Mouse (Mus musculus): ENCODE results near the gene Fth1. TPM values are rescaled to one million over a fixed set of nuclear protein-coding genes. Genes with fewer than 3 reads are reported as not detected.

Gene Fth1
- polyA plus RNA-seq, 1 experiment from 2014 or later = 1,798 TPM

DNA sequence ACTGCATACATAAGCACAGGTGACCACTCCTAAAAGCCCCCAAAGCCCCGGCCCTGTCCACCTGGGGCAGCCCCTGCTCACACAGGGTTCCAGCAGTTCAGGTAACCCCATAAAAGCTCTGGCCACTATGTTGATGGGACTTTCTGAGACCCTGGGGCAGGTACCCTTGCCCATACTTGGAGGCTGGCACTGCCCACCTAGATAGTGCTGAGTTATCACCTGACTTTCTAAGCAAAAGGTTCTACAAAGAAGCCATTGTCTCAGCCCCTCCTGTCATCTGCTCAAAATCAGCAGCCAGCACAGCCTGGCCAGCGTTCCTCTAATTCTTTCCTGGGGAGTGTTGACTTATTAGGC lies 17.6 kb downstream of the Fth1 start:
- Histone ChIP-seq H3K27ac (replicated peaks) (no peak overlapping the region), H3K36me3 (no peaks in the 10 kb centered on the region), H3K4me2 (no peak overlapping the region), H3K4me1 (peaks cover 6% of the 10 kb centered on the region), H3K9ac (replicated peaks) (no peak overlapping the region), H3K9me3 (replicated peaks) (no peaks in the 10 kb centered on the region), H3K4me3 (replicated peaks) (no peak overlapping the region), H3K27me3 (replicated peaks) (no peaks in the 10 kb centered on the region)
- WGBS = 80% methylated on average over 2 of the region's 2 CpGs
- no peak for ATAC-seq (ENCODE audit: low FRiP score)

DNA sequence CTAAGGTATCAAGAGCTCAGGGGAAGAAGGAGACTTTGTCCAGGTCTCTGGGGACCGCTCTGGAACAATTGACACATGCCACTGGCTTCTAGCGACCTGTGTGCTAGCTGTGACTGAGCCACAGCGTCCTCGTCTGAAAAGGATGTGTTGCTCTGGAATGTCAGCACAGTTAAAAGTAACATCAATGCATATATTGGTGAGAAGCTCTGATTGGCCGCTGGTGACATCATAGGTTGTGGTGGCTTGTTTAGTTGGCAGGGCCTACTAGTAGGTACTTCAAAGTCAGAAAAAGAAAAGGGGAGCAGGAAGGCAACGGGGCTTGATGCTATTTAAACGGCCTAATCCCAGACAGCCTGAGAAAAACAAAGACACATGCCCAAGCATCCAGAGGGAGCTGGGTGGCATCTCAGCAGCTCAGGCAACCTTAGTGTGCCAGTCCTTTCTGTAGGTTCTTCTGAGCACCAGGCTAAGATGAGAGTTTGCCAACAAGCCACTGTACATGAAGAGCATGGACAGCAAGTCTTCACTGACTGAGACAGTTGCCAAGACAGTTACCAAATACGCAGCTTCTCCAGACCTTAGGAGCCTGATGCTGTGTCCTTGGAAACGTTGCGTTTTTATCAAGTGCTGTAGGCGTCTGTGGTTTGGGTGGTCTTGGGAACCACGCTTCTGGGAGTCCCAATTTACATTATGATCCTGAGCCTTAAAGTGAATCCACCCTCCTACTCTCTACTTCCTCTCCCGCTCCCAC lies 18.5 kb downstream of the Fth1 start:
- WGBS = 69% methylated on average over 13 of the region's 13 CpGs
- H3K27ac ChIP-seq (replicated peaks) = no peak overlapping the region
- H3K9me3 ChIP-seq (replicated peaks) = no peaks in the 10 kb centered on the region
- no peak overlapping the region for H3K4me3 ChIP-seq (replicated peaks)
- no peaks in the 10 kb centered on the region for H3K36me3 ChIP-seq
- no peak for ATAC-seq (ENCODE audit: low FRiP score)
- no peaks in the 10 kb centered on the region for H3K4me1 ChIP-seq
- H3K4me2 ChIP-seq = no peak overlapping the region
- no peaks in the 10 kb centered on the region for H3K27me3 ChIP-seq (replicated peaks)
- no peak overlapping the region for H3K9ac ChIP-seq (replicated peaks)

DNA sequence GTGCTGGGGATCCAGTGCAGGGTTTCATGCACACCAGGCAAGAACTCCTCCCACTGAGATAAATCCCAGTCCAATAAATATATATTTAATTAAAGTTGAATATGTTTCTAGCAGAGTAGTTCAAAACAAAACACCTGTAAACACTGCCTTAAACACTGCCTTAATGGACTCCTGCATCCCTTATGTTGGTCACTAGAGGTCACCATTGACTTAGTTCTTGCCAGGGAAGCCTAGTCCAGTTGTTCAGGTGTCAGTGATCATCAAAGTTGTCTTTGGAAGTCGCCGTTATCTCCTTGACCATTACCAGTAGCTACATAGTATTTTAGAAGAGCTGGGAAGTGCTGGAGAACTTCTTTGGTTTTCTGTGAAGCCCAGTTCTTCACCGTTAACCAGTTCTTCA lies 19.9 kb downstream of the Fth1 start:
- Histone ChIP-seq H3K4me2 (no peak overlapping the region), H3K9me3 (replicated peaks) (no peaks in the 10 kb centered on the region), H3K4me1 (no peaks in the 10 kb centered on the region), H3K4me3 (replicated peaks) (no peak overlapping the region), H3K27me3 (replicated peaks) (no peaks in the 10 kb centered on the region), H3K36me3 (no peaks in the 10 kb centered on the region), H3K27ac (replicated peaks) (no peak overlapping the region), H3K9ac (replicated peaks) (no peak overlapping the region)
- 21% methylated on average over 3 of the region's 3 CpGs for WGBS
- ATAC-seq (ENCODE audit: low FRiP score) = no peak

DNA sequence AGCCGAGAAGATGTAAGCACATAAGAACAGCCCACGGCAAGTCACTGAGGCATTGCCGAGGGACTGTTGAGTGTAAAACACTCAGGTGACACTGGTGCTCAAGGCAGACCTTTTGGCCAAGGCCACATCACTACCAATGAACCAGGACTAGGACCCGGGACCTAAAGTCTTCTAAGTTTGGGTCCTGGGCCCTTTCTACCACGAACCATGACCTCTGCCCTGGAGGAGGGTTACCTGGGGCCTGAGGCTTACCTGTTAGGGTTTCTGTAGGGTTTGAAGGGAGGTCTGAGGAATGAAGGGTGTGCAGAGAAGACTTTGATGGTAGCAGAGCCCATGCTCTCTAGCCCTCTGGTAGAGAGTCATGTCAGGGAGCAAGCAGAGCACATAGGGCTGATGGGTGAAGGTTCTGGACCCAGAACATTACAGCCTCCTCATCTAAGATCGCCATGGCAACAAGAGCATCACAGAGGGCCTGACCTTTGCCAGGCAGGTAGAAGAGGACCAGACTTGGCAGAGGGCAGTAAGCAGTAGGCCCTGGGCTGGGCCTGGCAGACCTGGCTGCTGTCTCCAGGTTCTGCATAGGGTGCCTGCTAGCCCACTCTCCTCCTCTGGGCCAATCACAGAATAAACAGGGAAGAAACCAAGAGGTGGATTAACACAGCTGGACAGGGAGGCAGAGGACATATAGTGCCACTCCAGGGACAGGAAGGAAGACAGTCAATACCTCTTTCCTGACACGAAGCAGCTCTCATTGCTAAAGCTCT lies 21.0 kb downstream of the Fth1 start, which contains the start of the genes Best1 and Rab3il1:
Gene Best1, minus strand, starts transcription at position 428 of the 764 bp plus-strand sequence.
Gene Rab3il1, plus strand, starts transcription at position 464 of the 764 bp plus-strand sequence.
- no peak within 1 kb of the TSS for H3K4me2 ChIP-seq
- H3K4me1 ChIP-seq = no peaks in the 10 kb centered on the region
- H3K9ac ChIP-seq (replicated peaks) = no peak within 1 kb of the TSS
- H3K27me3 ChIP-seq (replicated peaks) = no peaks in the 10 kb centered on the region
- 80% methylated on average over 7 of the region's 7 CpGs for WGBS
- ATAC-seq (ENCODE audit: low FRiP score) = no peak
- no peaks in the 10 kb centered on the region for H3K9me3 ChIP-seq (replicated peaks)
- H3K27ac ChIP-seq (replicated peaks) = no peak within 1 kb of the TSS
- no peak within 1 kb of the TSS for H3K4me3 ChIP-seq (replicated peaks)
- H3K36me3 ChIP-seq = no peaks in the 10 kb centered on the region

DNA sequence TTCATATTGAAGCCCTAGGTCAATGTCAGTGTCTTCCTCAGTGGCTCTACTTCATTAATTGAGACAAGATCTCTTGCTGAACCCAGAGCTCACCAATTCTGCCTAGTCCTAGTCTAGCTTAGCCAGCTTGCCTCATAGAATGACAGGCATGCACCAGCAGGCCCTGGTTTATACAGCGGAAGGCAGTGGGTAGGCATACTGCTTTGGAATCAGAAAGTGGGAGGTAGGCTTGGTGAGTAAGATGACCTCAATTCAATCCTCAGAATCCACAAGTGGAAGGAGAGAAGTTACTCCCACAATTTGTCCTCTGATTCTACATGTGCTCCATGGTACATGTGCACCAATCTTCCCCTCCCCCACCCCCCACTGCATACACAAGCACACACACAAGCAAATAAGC lies 23.3 kb downstream of the Fth1 start:
- Histone ChIP-seq H3K9me3 (replicated peaks) (no peaks in the 10 kb centered on the region), H3K4me1 (no peaks in the 10 kb centered on the region), H3K36me3 (no peaks in the 10 kb centered on the region), H3K27ac (replicated peaks) (no peak overlapping the region), H3K27me3 (replicated peaks) (no peaks in the 10 kb centered on the region), H3K4me2 (no peak overlapping the region), H3K4me3 (replicated peaks) (no peak overlapping the region), H3K9ac (replicated peaks) (no peak overlapping the region)
- WGBS = 100% methylated on average over 1 of the region's 1 CpGs
- no peak for ATAC-seq (ENCODE audit: low FRiP score)

DNA sequence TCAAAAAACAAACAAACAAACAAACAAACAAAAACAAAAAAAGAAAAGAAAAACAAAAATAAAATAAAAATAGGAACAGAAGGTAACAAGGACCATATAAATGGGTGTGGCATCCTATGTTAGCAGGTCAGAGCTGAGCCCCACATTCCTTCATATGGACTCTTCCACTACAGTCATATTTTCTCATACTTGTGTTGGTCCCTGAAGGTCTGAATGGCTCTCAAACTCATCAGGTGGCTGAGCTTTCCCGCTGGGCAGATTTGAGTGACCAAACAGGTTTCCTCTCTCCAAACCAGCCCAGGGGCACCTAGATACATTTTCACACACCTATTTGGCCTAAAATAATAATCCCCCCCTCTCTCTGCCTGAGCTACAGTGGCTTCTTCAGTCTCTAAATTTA lies 31.0 kb downstream of the Fth1 start:
- no peaks in the 10 kb centered on the region for H3K36me3 ChIP-seq
- H3K4me1 ChIP-seq = no peaks in the 10 kb centered on the region
- H3K9ac ChIP-seq (replicated peaks) = no peak overlapping the region
- no peak for ATAC-seq (ENCODE audit: low FRiP score)
- WGBS = 81% methylated on average over 1 of the region's 1 CpGs
- H3K27me3 ChIP-seq (replicated peaks) = no peaks in the 10 kb centered on the region
- H3K27ac ChIP-seq (replicated peaks) = no peak overlapping the region
- no peak overlapping the region for H3K4me3 ChIP-seq (replicated peaks)
- H3K9me3 ChIP-seq (replicated peaks) = no peaks in the 10 kb centered on the region
- H3K4me2 ChIP-seq = no peak overlapping the region

DNA sequence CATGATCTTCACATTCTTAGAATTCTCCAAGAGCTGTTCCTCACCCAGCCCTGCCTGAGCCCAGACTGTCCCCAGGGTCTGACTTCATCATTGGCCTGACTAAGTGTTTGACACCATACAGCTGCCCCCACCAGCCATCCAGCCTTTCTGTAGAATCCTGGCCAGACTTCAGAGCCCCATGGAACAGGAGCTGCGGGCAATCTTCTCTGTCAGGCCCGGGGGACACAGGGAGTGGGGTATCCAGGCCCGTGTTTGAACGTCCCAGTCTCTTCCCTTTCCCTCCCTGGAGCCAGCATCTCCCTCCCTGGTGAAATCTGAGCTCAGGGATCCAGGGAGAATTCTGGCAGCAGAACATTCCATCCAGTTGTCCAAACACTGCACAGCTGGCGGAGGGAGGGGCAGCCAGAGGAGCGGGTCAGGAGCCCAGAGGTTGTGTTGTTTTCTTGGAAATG lies 32.5 kb downstream of the Fth1 start:
- Histone ChIP-seq H3K36me3 (no peaks in the 10 kb centered on the region), H3K9me3 (replicated peaks) (no peaks in the 10 kb centered on the region), H3K27me3 (replicated peaks) (no peaks in the 10 kb centered on the region), H3K9ac (replicated peaks) (no peak overlapping the region), H3K4me2 (no peak overlapping the region), H3K4me3 (replicated peaks) (no peak overlapping the region), H3K27ac (replicated peaks) (peak overlapping the region; percentile 54), H3K4me1 (peaks cover 6% of the 10 kb centered on the region; the same call in 1 of the 2 replicates)
- no peak for ATAC-seq (ENCODE audit: low FRiP score)
- 42% methylated on average over 6 of the region's 6 CpGs for WGBS

DNA sequence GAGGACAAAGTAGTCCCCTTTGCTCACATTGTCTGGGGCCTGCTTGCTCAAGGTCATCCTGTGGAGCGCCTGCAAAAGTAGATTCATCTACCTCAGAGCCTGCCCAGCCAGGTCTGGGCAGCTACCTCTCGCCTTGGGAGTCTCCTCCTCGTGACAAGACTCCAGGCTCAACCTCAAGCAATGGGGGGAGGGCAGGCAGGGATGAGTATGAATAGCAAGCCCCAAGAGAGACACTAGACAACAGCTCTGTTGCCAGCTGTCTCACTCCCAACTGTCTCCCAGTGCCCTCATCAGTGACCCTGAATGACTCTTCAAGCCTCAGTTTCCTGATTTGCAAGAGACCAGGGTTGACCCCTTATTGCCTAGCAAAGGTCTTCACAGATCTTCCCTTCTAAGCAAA lies 33.0 kb downstream of the Fth1 start:
- ATAC-seq (ENCODE audit: low FRiP score) = no peak
- Histone ChIP-seq H3K4me2 (no peak overlapping the region), H3K9me3 (replicated peaks) (no peaks in the 10 kb centered on the region), H3K4me1 (peaks cover 9% of the 10 kb centered on the region), H3K36me3 (no peaks in the 10 kb centered on the region), H3K4me3 (replicated peaks) (no peak overlapping the region), H3K9ac (replicated peaks) (no peak overlapping the region), H3K27ac (replicated peaks) (peak overlapping the region; percentile 54; the same call in 1 of the 2 replicates), H3K27me3 (replicated peaks) (no peaks in the 10 kb centered on the region)
- WGBS = 71% methylated on average over 3 of the region's 3 CpGs

DNA sequence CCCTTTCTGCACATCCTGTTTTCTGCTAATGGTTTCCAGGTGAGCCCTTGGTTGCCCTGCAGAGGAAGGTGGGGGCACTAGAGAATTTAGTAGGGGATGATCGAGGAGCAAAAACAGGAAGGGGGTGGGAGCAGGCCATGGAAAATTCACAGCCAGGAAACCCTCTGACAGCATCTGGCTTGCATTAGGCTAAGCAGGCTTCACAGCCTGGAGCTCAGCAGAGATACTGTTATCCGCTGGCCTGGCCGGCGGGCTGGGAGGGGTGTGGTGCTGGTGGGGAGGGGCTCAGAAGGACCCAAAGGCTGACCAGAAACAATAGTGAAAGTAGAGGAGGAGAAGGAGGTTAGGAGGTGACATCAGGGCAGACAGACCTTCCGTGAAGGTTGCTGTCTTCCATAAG lies 33.5 kb downstream of the Fth1 start:
- ATAC-seq (ENCODE audit: low FRiP score) = no peak
- no peaks in the 10 kb centered on the region for H3K9me3 ChIP-seq (replicated peaks)

DNA sequence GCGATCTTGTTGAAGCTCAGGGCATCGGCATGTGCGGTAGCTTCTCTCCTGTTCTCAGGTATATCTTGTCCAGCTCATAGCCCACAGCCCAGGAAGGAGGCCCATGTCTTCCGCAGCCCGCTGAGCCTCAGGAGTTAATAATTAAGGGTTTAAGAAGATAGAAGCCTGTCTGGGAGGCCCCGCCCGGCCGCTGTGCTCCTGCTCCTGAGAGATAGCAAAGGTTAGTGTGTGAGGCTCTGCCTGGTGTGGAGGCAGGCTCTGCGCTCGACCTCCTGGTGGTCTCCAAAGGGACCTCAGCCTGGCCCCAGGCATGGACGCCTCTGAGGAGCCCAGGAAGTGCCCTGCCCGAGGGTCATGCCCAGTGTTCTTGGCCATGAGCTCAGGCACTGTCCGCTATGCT lies 34.4 kb downstream of the Fth1 start:
- no peak for ATAC-seq (ENCODE audit: low FRiP score)
- WGBS = 82% methylated on average over 13 of the region's 13 CpGs

More for the DNA sequence above, 33.5 kb downstream of the Fth1 start:
- Histone ChIP-seq H3K36me3 (no peaks in the 10 kb centered on the region), H3K4me2 (no peak overlapping the region), H3K27me3 (replicated peaks) (no peaks in the 10 kb centered on the region), H3K4me3 (replicated peaks) (no peak overlapping the region), H3K4me1 (peaks cover 15% of the 10 kb centered on the region), H3K9ac (replicated peaks) (no peak overlapping the region), H3K27ac (replicated peaks) (no peak overlapping the region)
- WGBS = 70% methylated on average over 5 of the region's 5 CpGs

DNA sequence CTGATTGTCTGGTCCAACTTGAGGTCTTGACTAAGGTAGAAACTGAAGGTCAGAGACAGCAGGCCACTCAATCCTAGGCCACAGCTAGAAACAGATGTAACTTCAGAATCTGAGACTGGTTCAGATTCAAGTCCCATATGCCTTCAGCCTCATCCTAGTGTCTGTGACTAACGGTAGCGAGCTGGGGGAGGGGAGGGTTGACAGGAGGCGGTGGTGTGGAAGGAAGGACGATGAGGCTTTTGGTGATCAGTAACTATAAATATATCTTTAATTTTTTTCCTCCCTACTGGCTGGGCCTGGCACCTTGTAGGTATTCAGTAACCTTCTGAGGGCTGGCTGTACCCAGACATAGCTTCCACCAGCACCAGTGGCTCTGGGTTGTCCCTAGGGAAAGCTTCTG lies 35.0 kb downstream of the Fth1 start:
- WGBS = 80% methylated on average over 4 of the region's 4 CpGs
- no peak overlapping the region for H3K27ac ChIP-seq (replicated peaks)

More for the DNA sequence above, 34.4 kb downstream of the Fth1 start:
- H3K36me3 ChIP-seq = no peaks in the 10 kb centered on the region
- no peak overlapping the region for H3K9ac ChIP-seq (replicated peaks)
- no peak overlapping the region for H3K4me3 ChIP-seq (replicated peaks)
- H3K4me1 ChIP-seq = peaks cover 24% of the 10 kb centered on the region
- no peak overlapping the region for H3K4me2 ChIP-seq
- no peaks in the 10 kb centered on the region for H3K9me3 ChIP-seq (replicated peaks)
- H3K27ac ChIP-seq (replicated peaks) = no peak overlapping the region
- H3K27me3 ChIP-seq (replicated peaks) = no peaks in the 10 kb centered on the region

DNA sequence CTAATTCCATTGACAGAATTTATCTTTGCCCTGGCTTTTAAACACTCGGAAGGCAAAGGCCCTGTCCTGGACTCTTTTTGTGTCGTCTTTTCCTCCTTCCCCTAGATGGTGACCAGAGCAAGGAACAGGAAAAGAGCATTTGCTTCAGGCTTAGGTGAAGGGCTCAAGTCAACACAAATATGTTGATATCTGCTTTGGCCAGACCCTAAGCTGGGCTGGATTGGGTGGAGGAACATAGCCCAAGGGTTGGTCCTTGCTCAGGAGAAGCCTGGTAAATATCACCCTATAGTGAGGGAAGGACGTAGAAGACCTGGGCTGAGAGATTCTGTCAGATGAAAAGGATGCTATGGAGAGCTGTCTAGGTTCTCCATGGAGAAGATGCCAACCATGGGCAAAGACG lies 35.8 kb downstream of the Fth1 start:
- WGBS = 83% methylated on average over 4 of the region's 4 CpGs
- H3K4me1 ChIP-seq = peaks cover 26% of the 10 kb centered on the region

More for the DNA sequence above, 35.0 kb downstream of the Fth1 start:
- H3K27me3 ChIP-seq (replicated peaks) = no peaks in the 10 kb centered on the region
- H3K36me3 ChIP-seq = no peaks in the 10 kb centered on the region
- no peak overlapping the region for H3K4me2 ChIP-seq
- H3K9ac ChIP-seq (replicated peaks) = no peak overlapping the region
- no peak overlapping the region for H3K4me3 ChIP-seq (replicated peaks)
- no peak for ATAC-seq (ENCODE audit: low FRiP score)
- H3K9me3 ChIP-seq (replicated peaks) = no peaks in the 10 kb centered on the region
- peaks cover 26% of the 10 kb centered on the region for H3K4me1 ChIP-seq

More for the DNA sequence above, 35.8 kb downstream of the Fth1 start:
- Histone ChIP-seq H3K9me3 (replicated peaks) (no peaks in the 10 kb centered on the region), H3K27ac (replicated peaks) (no peak overlapping the region), H3K4me2 (no peak overlapping the region), H3K4me3 (replicated peaks) (no peak overlapping the region), H3K27me3 (replicated peaks) (no peaks in the 10 kb centered on the region), H3K9ac (replicated peaks) (no peak overlapping the region), H3K36me3 (no peaks in the 10 kb centered on the region)
- no peak for ATAC-seq (ENCODE audit: low FRiP score)

All from neural tube, embryonic 15.5 days (tissue).